Mouse (Mus musculus) MEL (cell line): ENCODE measurements around the gene Spo11.

Source experiments
- CTCF ChIP-seq, 3 experiments: IDR thresholded peaks in 2 of 3; conservative IDR thresholded peaks in 1 of 3; 2 replicates each; pipeline ENCODE4 v1.5.1; 2011 to 2012; ENCODE audit warnings: low read length in 3 of 3, low read depth in 2 of 3, mild to moderate bottlenecking in 2 of 3, improper control_type of control experiment in 1 of 3, inconsistent platforms in 1 of 3, mixed read lengths in 1 of 3, moderate library complexity in 1 of 3; ENCODE audit not compliant: control insufficient read depth in 1 of 3, insufficient read depth in 1 of 3, poor library complexity in 1 of 3, severe bottlenecking in 1 of 3
- EP300 ChIP-seq, 2 experiments: IDR thresholded peaks; 2 replicates each; pipeline ENCODE4 v1.6.1; 2011; ENCODE audit warnings: improper control_type of control experiment in 2 of 2, low read length in 2 of 2, low read depth in 1 of 2, mild to moderate bottlenecking in 1 of 2
- GABPA ChIP-seq: IDR thresholded peaks from 2 replicates; pipeline ENCODE4 v1.6.1; 2012; ENCODE audit warnings: low read depth, mild to moderate bottlenecking, inconsistent platforms, low read length, improper control_type of control experiment, moderate library complexity
- GATA1 ChIP-seq: IDR thresholded peaks from 2 replicates; pipeline ENCODE4 v1.6.1; 2011; ENCODE audit warnings: low read depth, low read length, improper control_type of control experiment
- HCFC1 ChIP-seq: IDR thresholded peaks from 2 replicates; pipeline ENCODE4 v1.6.1; 2012; ENCODE audit warnings: low read depth, mild to moderate bottlenecking, inconsistent platforms, low read length, improper control_type of control experiment, moderate library complexity
- JUND ChIP-seq: IDR thresholded peaks from 2 replicates; pipeline ENCODE4 v1.6.1; 2011; ENCODE audit warnings: low read depth, mild to moderate bottlenecking, improper control_type of control experiment, low read length
- POLR2A ChIP-seq, 2 experiments: IDR thresholded peaks; 2 replicates each; pipeline ENCODE4 v1.6.1; 2011 to 2012; ENCODE audit warnings: low read length in 2 of 2, mild to moderate bottlenecking in 2 of 2, control low read depth in 1 of 2, improper control_type of control experiment in 1 of 2, low read depth in 1 of 2, moderate library complexity in 1 of 2; ENCODE audit not compliant: control insufficient read depth in 1 of 2, insufficient read depth in 1 of 2, poor library complexity in 1 of 2
- USF1 ChIP-seq: IDR thresholded peaks from 2 replicates; pipeline ENCODE4 v1.6.1; 2014; ENCODE audit warnings: low read depth, mild to moderate bottlenecking, inconsistent platforms, low read length, improper control_type of control experiment, moderate library complexity
- ZC3H11A ChIP-seq: IDR thresholded peaks from 2 replicates; pipeline ENCODE4 v1.6.1; 2012; ENCODE audit warnings: low read depth, mild to moderate bottlenecking, inconsistent platforms, low read length, improper control_type of control experiment

GRCm38 (mm10) chr2:173024392-173024791 is 46.9 kb downstream of the Spo11 start:
- no peak for TF ChIP-seq POLR2A (IDR thresholded peaks at IDR 0.05; ENCODE audit: control insufficient read depth in 1 of 2, insufficient read depth in 1 of 2, low read depth in 1 of 2, low read length in 2 of 2, poor library complexity in 1 of 2)
- TF ChIP-seq CTCF (IDR thresholded peaks at IDR 0.05 in 2 of 3, conservative IDR thresholded peaks at IDR 0.05 in 1 of 3; ENCODE audit: control insufficient read depth in 1 of 3, insufficient read depth in 1 of 3, low read depth in 2 of 3, low read length in 3 of 3, poor library complexity in 1 of 3, severe bottlenecking in 1 of 3): no peak
- no peak for TF ChIP-seq HCFC1
- no peak for TF ChIP-seq USF1
- no peak for TF ChIP-seq EP300 (IDR thresholded peaks at IDR 0.05; ENCODE audit: low read depth in 1 of 2, low read length in 2 of 2)
- TF ChIP-seq GABPA: no peak
- no peak for TF ChIP-seq GATA1
- TF ChIP-seq ZC3H11A: no peak
- no peak for TF ChIP-seq JUND
